Mouse (Mus musculus): Measurements from ENCODE around the gene Fam83e. TPM values are rescaled to one million over a fixed set of nuclear protein-coding genes. Genes with fewer than 3 reads are reported as not detected.

Fam83e gene
- polyA plus RNA-seq, 2 experiments: 0.48 to 0.92 TPM

GRCm38 (mm10) chr7:45733477-45733876 lies 12.5 kb downstream of the Fam83e start:
- H3K4me1 ChIP-seq (ENCODE audit: control insufficient read depth, insufficient read depth, low read length): peaks cover 8% of the 10 kb centered on the region; the same call in 1 of the 2 replicates
- 66% methylated on average over 4 of the region's 5 CpGs for WGBS
- H3K4me3 ChIP-seq (replicated peaks; ENCODE audit: low read length): no peak overlapping the region
- TF ChIP-seq POLR2A (IDR thresholded peaks at IDR 0.05; ENCODE audit: borderline replicate concordance, extremely low read depth, insufficient read depth, insufficient read length): no peak
- H3K9me3 ChIP-seq (ENCODE audit: control insufficient read depth, low read length): no peaks in the 10 kb centered on the region
- no peak overlapping the region for H3K27ac ChIP-seq (replicated peaks; ENCODE audit: low read depth, low read length)
- H3K4me2 ChIP-seq (replicated peaks; ENCODE audit: low read depth, low read length, severe bottlenecking): no peak overlapping the region
- H3K27me3 ChIP-seq (ENCODE audit: control insufficient read depth, insufficient read depth, low read length): no peaks in the 10 kb centered on the region
- DNase-seq (ENCODE audit: low spot score) (no peak), ATAC-seq (ENCODE audit: low FRiP score, low read depth) (no peak)
- peaks cover 8% of the 10 kb centered on the region; the same call in 1 of the 2 replicates for H3K36me3 ChIP-seq (ENCODE audit: control insufficient read depth, insufficient read depth, low read length)
- no peak overlapping the region for H3K9ac ChIP-seq (ENCODE audit: low read depth, low read length, severe bottlenecking)

- H3K4me1 ChIP-seq (ENCODE audit: control insufficient read depth, insufficient read depth, low read length): no peaks in the 10 kb centered on the region
- no peak overlapping the region for H3K27ac ChIP-seq (replicated peaks; ENCODE audit: low read depth, low read length)
These were observed 18.3 kb downstream of the Fam83e start for GRCm38 (mm10) chr7:45739162-45739763.

GRCm38 (mm10) chr7:45739820-45740219 lies 18.8 kb downstream of the Fam83e start:
- Histone ChIP-seq H3K4me1 (ENCODE audit: control insufficient read depth, insufficient read depth, low read length) (no peaks in the 10 kb centered on the region), H3K27me3 (ENCODE audit: control insufficient read depth, insufficient read depth, low read length) (no peaks in the 10 kb centered on the region), H3K4me3 (replicated peaks; ENCODE audit: low read length) (no peak overlapping the region), H3K9ac (ENCODE audit: low read depth, low read length, severe bottlenecking) (no peak overlapping the region), H3K27ac (replicated peaks; ENCODE audit: low read depth, low read length) (no peak overlapping the region), H3K4me2 (replicated peaks; ENCODE audit: low read depth, low read length, severe bottlenecking) (no peak overlapping the region), H3K9me3 (ENCODE audit: control insufficient read depth, low read length) (no peaks in the 10 kb centered on the region), H3K36me3 (ENCODE audit: control insufficient read depth, insufficient read depth, low read length) (no peaks in the 10 kb centered on the region)
- TF ChIP-seq POLR2A (IDR thresholded peaks at IDR 0.05; ENCODE audit: borderline replicate concordance, extremely low read depth, insufficient read depth, insufficient read length): no peak
- WGBS: 55% methylated on average over 7 of the region's 10 CpGs
- ATAC-seq (ENCODE audit: low FRiP score, low read depth) (no peak), DNase-seq (ENCODE audit: low spot score) (no peak)

More at GRCm38 (mm10) chr7:45739162-45739763, 18.3 kb downstream of the Fam83e start:
- DNase-seq (ENCODE audit: low spot score): peak; percentile 72
- ATAC-seq (ENCODE audit: low FRiP score, low read depth): peak; percentile 79; the same call in 1 of the 2 replicates
- 11% methylated on average over 9 of the region's 9 CpGs for WGBS
- H3K4me3 ChIP-seq (replicated peaks; ENCODE audit: low read length): no peak overlapping the region
- H3K9me3 ChIP-seq (ENCODE audit: control insufficient read depth, low read length): no peaks in the 10 kb centered on the region
- TF ChIP-seq POLR2A (IDR thresholded peaks at IDR 0.05; ENCODE audit: borderline replicate concordance, extremely low read depth, insufficient read depth, insufficient read length): no peak
- H3K9ac ChIP-seq (ENCODE audit: low read depth, low read length, severe bottlenecking): no peak overlapping the region
- no peaks in the 10 kb centered on the region for H3K27me3 ChIP-seq (ENCODE audit: control insufficient read depth, insufficient read depth, low read length)
- no peaks in the 10 kb centered on the region for H3K36me3 ChIP-seq (ENCODE audit: control insufficient read depth, insufficient read depth, low read length)
- no peak overlapping the region for H3K4me2 ChIP-seq (replicated peaks; ENCODE audit: low read depth, low read length, severe bottlenecking)

- TF ChIP-seq POLR2A (IDR thresholded peaks at IDR 0.05; ENCODE audit: borderline replicate concordance, extremely low read depth, insufficient read depth, insufficient read length): no peak
- Histone ChIP-seq H3K27ac (replicated peaks; ENCODE audit: low read depth, low read length) (no peak overlapping the region), H3K4me1 (ENCODE audit: control insufficient read depth, insufficient read depth, low read length) (no peaks in the 10 kb centered on the region), H3K36me3 (ENCODE audit: control insufficient read depth, insufficient read depth, low read length) (no peaks in the 10 kb centered on the region), H3K4me2 (replicated peaks; ENCODE audit: low read depth, low read length, severe bottlenecking) (peak overlapping the region; percentile 48), H3K27me3 (ENCODE audit: control insufficient read depth, insufficient read depth, low read length) (no peaks in the 10 kb centered on the region), H3K4me3 (replicated peaks; ENCODE audit: low read length) (no peak overlapping the region), H3K9ac (ENCODE audit: low read depth, low read length, severe bottlenecking) (no peak overlapping the region), H3K9me3 (ENCODE audit: control insufficient read depth, low read length) (no peaks in the 10 kb centered on the region)
- ATAC-seq (ENCODE audit: low FRiP score, low read depth): no peak
- 85% methylated on average over 12 of the region's 12 CpGs for WGBS
- no peak for DNase-seq (ENCODE audit: low spot score)
These were observed 20.3 kb downstream of the Fam83e start for GRCm38 (mm10) chr7:45741308-45741707.

- H3K36me3 ChIP-seq (ENCODE audit: control insufficient read depth, insufficient read depth, low read length): no peaks in the 10 kb centered on the region
- H3K27me3 ChIP-seq (ENCODE audit: control insufficient read depth, insufficient read depth, low read length): no peaks in the 10 kb centered on the region
- TF ChIP-seq POLR2A (IDR thresholded peaks at IDR 0.05; ENCODE audit: borderline replicate concordance, extremely low read depth, insufficient read depth, insufficient read length): no peak
- H3K4me3 ChIP-seq (replicated peaks; ENCODE audit: low read length): peak overlapping the region; percentile 32
- ATAC-seq (ENCODE audit: low FRiP score, low read depth) (no peak), DNase-seq (ENCODE audit: low spot score) (peak; percentile 41)
- H3K27ac ChIP-seq (replicated peaks; ENCODE audit: low read depth, low read length): no peak overlapping the region
- H3K9ac ChIP-seq (ENCODE audit: low read depth, low read length, severe bottlenecking): peak overlapping the region; percentile 13; the same call in 1 of the 2 replicates
- H3K4me1 ChIP-seq (ENCODE audit: control insufficient read depth, insufficient read depth, low read length): no peaks in the 10 kb centered on the region
- peak overlapping the region; percentile 48 for H3K4me2 ChIP-seq (replicated peaks; ENCODE audit: low read depth, low read length, severe bottlenecking)
- WGBS: 34% methylated on average over 11 of the region's 11 CpGs
- H3K9me3 ChIP-seq (ENCODE audit: control insufficient read depth, low read length): no peaks in the 10 kb centered on the region; the same call in 1 of the 2 replicates
These were observed 20.8 kb downstream of the Fam83e start for GRCm38 (mm10) chr7:45741777-45742176.
